Mouse (Mus musculus) induced T-regulatory cell, adult 2 months (primary cell): Measurements from ENCODE around the gene AC124502.3.
A peak's percentile ranks its signal among the peaks of the same experiment; 100 is the strongest.

Experiments used
- DNase-seq: peaks from one replicate; pipeline ENCODE4 v3.0.0-alpha.2; 2012; ENCODE audit warnings: low read depth

AC124502.3 gene

GRCm38 (mm10) chr19:5032686-5033085 lies 6.0 kb upstream of the AC124502.3 start:
- no peak for DNase-seq

- DNase-seq, result no peak
Measured at GRCm38 (mm10) chr19:5036577-5036976, 2.1 kb upstream of the AC124502.3 start.

- DNase-seq, result peak; percentile 57
Measured at GRCm38 (mm10) chr19:5037678-5038571, 766 bp upstream of the AC124502.3 start.

GRCm38 (mm10) chr19:5039301-5040114 lies 817 bp downstream of the AC124502.3 start:
- DNase-seq, result no peak

GRCm38 (mm10) chr19:5040862-5041523 lies 2.3 kb downstream of the AC124502.3 start, which contains the start of gene Brms1:
Brms1 (plus strand) TSS chr19:5041354.
- peak; percentile 95 for DNase-seq

GRCm38 (mm10) chr19:5041588-5041987 lies 2.9 kb downstream of the AC124502.3 start:
- no peak for DNase-seq

GRCm38 (mm10) chr19:5045531-5045930 lies 6.8 kb downstream of the AC124502.3 start:
- no peak for DNase-seq

GRCm38 (mm10) chr19:5048138-5049056 lies 9.7 kb downstream of the AC124502.3 start:
- no peak for DNase-seq

- DNase-seq, result no peak
Measured at GRCm38 (mm10) chr19:5049325-5049724, 10.6 kb downstream of the AC124502.3 start.

- DNase-seq, result peak; percentile 81
Measured at GRCm38 (mm10) chr19:5050047-5050905, 11.6 kb downstream of the AC124502.3 start, which contains the start of gene Rin1. Rin1 (plus strand) TSS chr19:5050481.

GRCm38 (mm10) chr19:5051031-5051430 lies 12.3 kb downstream of the AC124502.3 start:
- DNase-seq, result no peak

GRCm38 (mm10) chr19:5051515-5051914 lies 12.8 kb downstream of the AC124502.3 start:
- DNase-seq, result no peak

GRCm38 (mm10) chr19:5052166-5052822 lies 13.6 kb downstream of the AC124502.3 start:
- DNase-seq, result no peak

GRCm38 (mm10) chr19:5052853-5053252 lies 14.2 kb downstream of the AC124502.3 start:
- no peak for DNase-seq

GRCm38 (mm10) chr19:5053909-5054308 lies 15.2 kb downstream of the AC124502.3 start:
- peak; percentile 71 for DNase-seq

GRCm38 (mm10) chr19:5056251-5056650 lies 17.6 kb downstream of the AC124502.3 start:
- peak; percentile 62 for DNase-seq

GRCm38 (mm10) chr19:5057876-5058775 lies 19.4 kb downstream of the AC124502.3 start:
- DNase-seq, result no peak
